12 mouse cellular contexts compared by ENCODE assay signal in genomic region chr5:136935905-136936695, GRCm38 (mm10). TPM values are rescaled to one million over a fixed set of nuclear protein-coding genes. Genes with fewer than 3 reads are reported as not detected.
DNase-seq lines count a peak whose midpoint lies in the region; ATAC-seq and TF ChIP-seq lines count a peak whose summit lies in the region.
"Had no signal": no experiment of that assay in that cellular context is flagged by ENCODE, and none has a peak within 500 bp of the region (broad histone marks: within the 10 kb centered on the region; RNA-seq: fewer than 3 reads in every experiment).

No protein-coding gene starts in this region.

- no peak overlapping the region for H3K9ac ChIP-seq in kidney, postnatal 0 days (ENCODE audit: low read depth, low read length)
- H3K9ac ChIP-seq in CH12.LX (ENCODE audit: insufficient read depth, low read depth): no peak overlapping the region
- H3K9ac ChIP-seq in liver, postnatal 0 days (replicated peaks): no peak overlapping the region
- H3K9ac ChIP-seq: forebrain, embryonic 13.5 days; heart, embryonic 15.5 days; neural tube, embryonic 13.5 days had no signal

- no peaks in the 10 kb centered on the region for H3K27me3 ChIP-seq in kidney, postnatal 0 days (ENCODE audit: insufficient read depth, low read length)
- H3K27me3 ChIP-seq in CH12.LX (replicated peaks): no peaks in the 10 kb centered on the region
- no peaks in the 10 kb centered on the region for H3K27me3 ChIP-seq in liver, postnatal 0 days (ENCODE audit: insufficient read depth, low read length)
- H3K27me3 ChIP-seq: forebrain, embryonic 13.5 days; heart, embryonic 15.5 days; neural tube, embryonic 13.5 days had no signal

- H3K4me1 ChIP-seq in kidney, postnatal 0 days (replicated peaks; ENCODE audit: insufficient read depth, low read length): no peaks in the 10 kb centered on the region
- H3K4me1 ChIP-seq in CH12.LX (ENCODE audit: control insufficient read depth in 1 of 2, insufficient read depth in 2 of 2): peaks cover 3 to 9% of the 10 kb centered on the region in 2 experiments
- no peaks in the 10 kb centered on the region for H3K4me1 ChIP-seq in liver, postnatal 0 days (ENCODE audit: insufficient read depth)
- H3K4me1 ChIP-seq: forebrain, embryonic 13.5 days; heart, embryonic 15.5 days; neural tube, embryonic 13.5 days had no signal

- H3K36me3 ChIP-seq in kidney, postnatal 0 days (ENCODE audit: insufficient read depth, low read length): no peaks in the 10 kb centered on the region
- peaks cover 0 to 2% of the 10 kb centered on the region in 2 experiments for H3K36me3 ChIP-seq in CH12.LX (replicated peaks in 1 of 2; ENCODE audit: control insufficient read depth in 1 of 2, insufficient read depth in 1 of 2, low read length in 1 of 2)
- H3K36me3 ChIP-seq in liver, postnatal 0 days (replicated peaks; ENCODE audit: insufficient read depth, low read length): no peaks in the 10 kb centered on the region
- H3K36me3 ChIP-seq: heart, embryonic 15.5 days; neural tube, embryonic 13.5 days had no signal

- dilution Hi-C loops in CH12.LX (cut with MboI; ENCODE audit: extremely low pct_ligation_motif_present, extremely low pct_unique_long_range_greater_than_20kb, low sequenced_read_pairs): no loop called here

- no peak for TF ChIP-seq EP300 in CH12.LX (IDR thresholded peaks at IDR 0.05; ENCODE audit: low read length)
- TF ChIP-seq EP300 in liver, postnatal 0 days (IDR thresholded peaks at IDR 0.05; ENCODE audit: low read depth): no peak

- peak; percentile 60 for TF ChIP-seq CTCF in kidney, postnatal 0 days (IDR thresholded peaks at IDR 0.05; ENCODE audit: low read depth)
- peak; percentile 64 to 66; a peak in 3 of 4 replicates for TF ChIP-seq CTCF in CH12.LX (conservative IDR thresholded peaks at IDR 0.05 in 1 of 2, IDR thresholded peaks at IDR 0.05 in 1 of 2; ENCODE audit: low read depth in 2 of 2, low read length in 2 of 2)
- peak; percentile 65 for TF ChIP-seq CTCF in liver, postnatal 0 days (IDR thresholded peaks at IDR 0.05; ENCODE audit: low read depth)

- in situ Hi-C loops in CH12.LX (cut with MboI; ENCODE audit: low pct_ligation_motif_present, low pct_unique_long_range_greater_than_20kb, low sequenced_read_pairs): no loop called here

- TF ChIP-seq RAD21 in CH12.LX (IDR thresholded peaks at IDR 0.05; ENCODE audit: low read depth, low read length): peak; percentile 37

- DNase-seq in kidney, postnatal 0 days (ENCODE audit: low spot score): no peak
- DNase-seq in kidney, adult 9 months: no peak
- DNase-seq in CH12.LX (ENCODE audit: extremely low read depth) (peak; percentile 30), R1 (ENCODE audit: low read depth, low spot score) (peak; percentile 83)
- DNase-seq in liver, postnatal 0 days: peak; percentile 27
- DNase-seq in cerebellum, adult 18-20 months: no peak
- DNase-seq in cerebellum, postnatal 10 days: no peak
- DNase-seq: cerebellum, postnatal 25 days had no signal

- H3K79me2 ChIP-seq in CH12.LX (replicated peaks; ENCODE audit: control insufficient read depth, extremely low read depth, insufficient read depth, poor library complexity, severe bottlenecking): no peaks in the 10 kb centered on the region

- no peak for TF ChIP-seq POLR2A in CH12.LX (IDR thresholded peaks at IDR 0.05; ENCODE audit: low read depth, low read length)

- no peak overlapping the region for H3K4me3 ChIP-seq in kidney, postnatal 0 days (replicated peaks; ENCODE audit: low read depth, low read length)
- H3K4me3 ChIP-seq in CH12.LX (replicated peaks in 1 of 3; ENCODE audit: low read depth in 2 of 3, low read length in 2 of 3, poor library complexity in 1 of 3): no peak overlapping the region
- no peak overlapping the region for H3K4me3 ChIP-seq in liver, postnatal 0 days (ENCODE audit: low read depth, low read length)
- H3K4me3 ChIP-seq: forebrain, embryonic 13.5 days; heart, embryonic 15.5 days; neural tube, embryonic 13.5 days had no signal

- WGBS in kidney, postnatal 0 days: 74% methylated on average over 7 of the region's 7 CpGs
- WGBS in liver, postnatal 0 days (ENCODE audit: insufficient replicate concordance): 54% methylated on average over 7 of the region's 7 CpGs

- H3K27ac ChIP-seq in kidney, postnatal 0 days: no peak overlapping the region
- no peak overlapping the region for H3K27ac ChIP-seq in CH12.LX (ENCODE audit: insufficient read depth, low read depth)
- no peak overlapping the region for H3K27ac ChIP-seq in liver, postnatal 0 days (ENCODE audit: low read depth)
- H3K27ac ChIP-seq: forebrain, embryonic 13.5 days; heart, embryonic 15.5 days; neural tube, embryonic 13.5 days had no signal

- ATAC-seq in kidney, postnatal 0 days (replicated peaks; ENCODE audit: low FRiP score, low read depth): no peak
- no peak for ATAC-seq in liver, postnatal 0 days
- ATAC-seq in erythroid progenitor cell, adult 5-6 weeks (replicated peaks; ENCODE audit: low FRiP score, poor library complexity, severe bottlenecking): no peak
- ATAC-seq: forebrain, embryonic 13.5 days had no signal

- H3K4me2 ChIP-seq in kidney, postnatal 0 days (ENCODE audit: low read length): no peak overlapping the region
- no peak overlapping the region for H3K4me2 ChIP-seq in CH12.LX (ENCODE audit: insufficient read depth, low read depth, poor library complexity, severe bottlenecking)
- no peak overlapping the region for H3K4me2 ChIP-seq in liver, postnatal 0 days (ENCODE audit: low read depth, low read length)
- H3K4me2 ChIP-seq: forebrain, embryonic 13.5 days; heart, embryonic 15.5 days; neural tube, embryonic 13.5 days had no signal

- no peaks in the 10 kb centered on the region for H3K9me3 ChIP-seq in kidney, postnatal 0 days (replicated peaks; ENCODE audit: low read length)
- peaks cover 4% of the 10 kb centered on the region for H3K9me3 ChIP-seq in CH12.LX (replicated peaks; ENCODE audit: low read length)
- peaks cover 3% of the 10 kb centered on the region; the same call in 1 of the 2 replicates for H3K9me3 ChIP-seq in liver, postnatal 0 days (ENCODE audit: low read length)
- H3K9me3 ChIP-seq: heart, embryonic 15.5 days had no signal

TF ChIP-seq in CH12.LX, 34 proteins besides CTCF, POLR2A, EP300 and RAD21:
- TF ChIP-seq CHD1 (IDR thresholded peaks at IDR 0.05; ENCODE audit: low read depth, low read length) (no peak), SMC3 (IDR thresholded peaks at IDR 0.05; ENCODE audit: low read depth, low read length) (peak; percentile 36)

RNA-seq across cellular contexts. Expression of gene Fis1, which starts 17.0 kb away (rescaled TPM):
- 362 and 384 TPM in 2 replicates for polyA plus RNA-seq in kidney, postnatal 0 days (2015; fragmentation: Nextera tagmentation; extraction: Ambion mirVana)
- total RNA-seq in CH12.LX (2012; rRNA removed) (207 and 210 TPM in 2 replicates), CH12.LX (2014; rRNA removed) (140 and 142 TPM in 2 replicates)
- polyA plus RNA-seq in CH12.LX (2012; ENCODE audit: insufficient read length, low read depth): 152 and 203 TPM in 2 replicates
- polyA plus RNA-seq in liver, postnatal 0 days (2015; fragmentation: Nextera tagmentation; extraction: Ambion mirVana): 173 and 176 TPM in 2 replicates
- total RNA-seq in erythroid progenitor cell, adult 5-6 weeks (2015; ENCODE audit: low replicate concordance): 149 and 151 TPM in 2 replicates
- 75.7 and 75.9 TPM in 2 replicates for total RNA-seq in erythroid progenitor cell, adult 5-6 weeks (2017; ENCODE audit: low replicate concordance)

RNA-seq across cellular contexts. Expression of gene Ift22, which starts 28.1 kb away (rescaled TPM):
- polyA plus RNA-seq in kidney, postnatal 0 days (2015; fragmentation: Nextera tagmentation; extraction: Ambion mirVana): 74.4 and 75.8 TPM in 2 replicates
- 16.8 and 20.7 TPM in 2 replicates for total RNA-seq in CH12.LX (2012; rRNA removed)
- total RNA-seq in CH12.LX (2014; rRNA removed): 18.5 and 20.5 TPM in 2 replicates
- polyA plus RNA-seq in CH12.LX (2012; ENCODE audit: insufficient read length, low read depth): 39.0 and 39.6 TPM in 2 replicates
- polyA plus RNA-seq in liver, postnatal 0 days (2015; fragmentation: Nextera tagmentation; extraction: Ambion mirVana): 9.8 and 11.5 TPM in 2 replicates
- 16.9 and 28.5 TPM in 2 replicates for total RNA-seq in erythroid progenitor cell, adult 5-6 weeks (2015; ENCODE audit: low replicate concordance)
- total RNA-seq in erythroid progenitor cell, adult 5-6 weeks (2017; ENCODE audit: low replicate concordance): 0.15 and 0.39 TPM in 2 replicates

RNA-seq across cellular contexts. Expression of gene Cldn15, which starts 30.3 kb away (rescaled TPM):
- polyA plus RNA-seq in kidney, postnatal 0 days (2015; fragmentation: Nextera tagmentation; extraction: Ambion mirVana): 11.9 and 12.6 TPM in 2 replicates
- total RNA-seq in CH12.LX (2012; rRNA removed) (0.25 TPM in 2 replicates), CH12.LX (2014; rRNA removed) (0.24 TPM in 1 of 2 replicates, not detected in the other)
- polyA plus RNA-seq in CH12.LX (2012; ENCODE audit: insufficient read length, low read depth): 0.29 and 0.35 TPM in 2 replicates
- 6.7 and 7.0 TPM in 2 replicates for polyA plus RNA-seq in liver, postnatal 0 days (2015; fragmentation: Nextera tagmentation; extraction: Ambion mirVana)
- 8.3 and 13.0 TPM in 2 replicates for total RNA-seq in erythroid progenitor cell, adult 5-6 weeks (2015; ENCODE audit: low replicate concordance)
- 4.2 and 4.5 TPM in 2 replicates for total RNA-seq in erythroid progenitor cell, adult 5-6 weeks (2017; ENCODE audit: low replicate concordance)

RNA-seq across cellular contexts. Expression of gene Plod3, which starts 50.7 kb away (rescaled TPM):
- 30.6 and 32.0 TPM in 2 replicates for polyA plus RNA-seq in kidney, postnatal 0 days (2015; fragmentation: Nextera tagmentation; extraction: Ambion mirVana)
- 38.2 and 45.2 TPM in 2 replicates for total RNA-seq in CH12.LX (2012; rRNA removed)
- total RNA-seq in CH12.LX (2014; rRNA removed): 8.8 and 9.9 TPM in 2 replicates
- 22.2 and 23.6 TPM in 2 replicates for polyA plus RNA-seq in CH12.LX (2012; ENCODE audit: insufficient read length, low read depth)
- polyA plus RNA-seq in liver, postnatal 0 days (2015; fragmentation: Nextera tagmentation; extraction: Ambion mirVana): 7.6 and 8.8 TPM in 2 replicates
- 9.7 and 10.1 TPM in 2 replicates for total RNA-seq in erythroid progenitor cell, adult 5-6 weeks (2015; ENCODE audit: low replicate concordance)
- total RNA-seq in erythroid progenitor cell, adult 5-6 weeks (2017; ENCODE audit: low replicate concordance): 6.0 and 12.1 TPM in 2 replicates

RNA-seq across cellular contexts. Expression of gene Znhit1, which starts 51.7 kb away (rescaled TPM):
- 86.5 and 91.1 TPM in 2 replicates for polyA plus RNA-seq in kidney, postnatal 0 days (2015; fragmentation: Nextera tagmentation; extraction: Ambion mirVana)
- total RNA-seq in CH12.LX (2012; rRNA removed): 60.1 and 67.3 TPM in 2 replicates
- 36.8 and 39.6 TPM in 2 replicates for total RNA-seq in CH12.LX (2014; rRNA removed)
- polyA plus RNA-seq in CH12.LX (2012; ENCODE audit: insufficient read length, low read depth): 83.5 and 99.2 TPM in 2 replicates
- 44.1 and 47.2 TPM in 2 replicates for polyA plus RNA-seq in liver, postnatal 0 days (2015; fragmentation: Nextera tagmentation; extraction: Ambion mirVana)
- 40.7 and 52.3 TPM in 2 replicates for total RNA-seq in erythroid progenitor cell, adult 5-6 weeks (2015; ENCODE audit: low replicate concordance)
- total RNA-seq in erythroid progenitor cell, adult 5-6 weeks (2017; ENCODE audit: low replicate concordance): 5.4 and 20.0 TPM in 2 replicates

Comparison
In these comparisons a context has a peak if more than half of its experiments do, and no peak if none do; other contexts are left out.
1. DNase-seq: peak in CH12.LX (single experiment), R1 (single experiment) and liver, postnatal 0 days (single experiment); none in kidney, postnatal 0 days (single experiment), kidney, adult 9 months (single experiment), cerebellum, adult 18-20 months (0 of 2) and cerebellum, postnatal 10 days (0 of 2).
2. Peak in every context shown above with its lines, with median percentiles within 50 percentile points of each other: CTCF ChIP-seq.